Mouse (Mus musculus) ES-Bruce4 (cell line): ENCODE measurements around the gene A930018P22Rik. TPM values are rescaled to one million over a fixed set of nuclear protein-coding genes. Genes with fewer than 3 reads are reported as not detected.

ENCODE experiments used
- H3K27ac ChIP-seq: 2 replicates; pipeline ENCODE4 v1.5.1; 2012; ENCODE audit warnings: low read length, inconsistent platforms; ENCODE audit not compliant: insufficient read depth
- H3K27me3 ChIP-seq: 2 replicates; pipeline ENCODE4 v1.6.1; 2012; ENCODE audit warnings: mild to moderate bottlenecking, low read length, inconsistent platforms; ENCODE audit not compliant: control insufficient read depth, poor library complexity, insufficient read depth, severe bottlenecking
- H3K36me3 ChIP-seq: 2 replicates; pipeline ENCODE4 v1.6.1; 2012; ENCODE audit warnings: inconsistent platforms, mild to moderate bottlenecking, low read length, moderate library complexity; ENCODE audit not compliant: control insufficient read depth, poor library complexity, insufficient read depth, severe bottlenecking
- H3K4me1 ChIP-seq: one replicate; pipeline ENCODE4 v1.8.1; 2011; ENCODE audit warnings: low read length; ENCODE audit not compliant: control insufficient read depth, insufficient read depth
- H3K4me3 ChIP-seq: 2 replicates; pipeline ENCODE4 v1.5.1; 2011; ENCODE audit warnings: low read depth, mild to moderate bottlenecking, low read length
- H3K9ac ChIP-seq: 2 replicates; pipeline ENCODE4 v1.6.1; 2012; ENCODE audit warnings: low read depth, mild to moderate bottlenecking, inconsistent platforms; ENCODE audit not compliant: poor library complexity, severe bottlenecking
- H3K9me3 ChIP-seq: replicated peaks from 2 replicates; pipeline ENCODE4 v1.6.1; 2012; ENCODE audit warnings: mild to moderate bottlenecking, low read length, inconsistent platforms; ENCODE audit not compliant: control insufficient read depth, poor library complexity, insufficient read depth, severe bottlenecking
- CTCF ChIP-seq: IDR thresholded peaks from one replicate; pipeline ENCODE4 v1.8.1; 2011; ENCODE audit warnings: low read depth, low read length
- EP300 ChIP-seq: IDR thresholded peaks from 2 replicates; pipeline ENCODE4 v1.6.1; 2011; ENCODE audit warnings: low read depth, low read length; ENCODE audit not compliant: insufficient read depth
- POLR2A ChIP-seq: IDR thresholded peaks from one replicate; pipeline ENCODE4 v1.8.1; 2011; ENCODE audit warnings: low read length; ENCODE audit not compliant: insufficient read depth
- polyA plus RNA-seq: library from polyadenylated mRNA; stranded (reverse); fragments of >200 nt; gene quantifications from 2 replicates; pipeline ENCODE4 v1.2.4, GENCODE M21; 2011; ENCODE audit warnings: low read depth; ENCODE audit not compliant: missing spikeins, insufficient read depth, insufficient read length

A930018P22Rik gene
- polyA plus RNA-seq, 1 experiment, result not detected

GRCm38 (mm10) chr2:104165631-104166030, 43.1 kb downstream of the A930018P22Rik start:
- Histone ChIP-seq H3K4me3 (no peak overlapping the region), H3K36me3 (no peaks in the 10 kb centered on the region), H3K9me3 (no peaks in the 10 kb centered on the region), H3K27me3 (no peaks in the 10 kb centered on the region; the same call in 1 of the 2 replicates), H3K4me1 (no peaks in the 10 kb centered on the region), H3K27ac (no peak overlapping the region), H3K9ac (no peak overlapping the region)
- no peak for TF ChIP-seq CTCF
- no peak for TF ChIP-seq POLR2A
- no peak for TF ChIP-seq EP300

DNA sequence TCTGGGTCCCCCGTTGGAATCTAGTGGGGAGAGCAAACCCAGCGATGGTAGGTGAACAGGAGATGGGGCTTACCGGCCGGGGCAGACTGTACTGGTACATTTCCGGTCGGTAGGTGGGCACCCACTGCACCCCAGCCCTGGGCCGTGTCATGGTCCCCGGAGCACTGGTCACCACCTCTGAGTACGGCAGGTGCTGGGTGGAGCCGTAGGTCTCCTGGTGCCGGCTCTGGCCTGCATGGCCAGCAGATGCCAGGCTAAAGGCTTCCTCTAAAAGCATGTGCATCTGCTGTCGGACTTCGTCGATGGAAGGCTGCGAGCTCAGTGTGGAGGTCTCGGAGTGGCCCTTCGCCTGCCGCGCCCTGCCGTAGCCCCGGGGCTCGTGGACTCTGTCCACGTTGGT, 45.2 kb downstream of the A930018P22Rik start:
- H3K9me3 ChIP-seq, result no peaks in the 10 kb centered on the region
- no peak overlapping the region for H3K4me3 ChIP-seq
- H3K9ac ChIP-seq, result no peak overlapping the region
- TF ChIP-seq POLR2A, result no peak
- TF ChIP-seq CTCF, result no peak
- no peak for TF ChIP-seq EP300
- no peaks in the 10 kb centered on the region; the same call in 1 of the 2 replicates for H3K27me3 ChIP-seq
- no peaks in the 10 kb centered on the region for H3K36me3 ChIP-seq
- H3K27ac ChIP-seq, result no peak overlapping the region
- no peaks in the 10 kb centered on the region for H3K4me1 ChIP-seq

GRCm38 (mm10) chr2:104168186-104168896, 45.8 kb downstream of the A930018P22Rik start:
- Histone ChIP-seq H3K9me3 (no peaks in the 10 kb centered on the region), H3K4me3 (no peak overlapping the region), H3K4me1 (no peaks in the 10 kb centered on the region), H3K36me3 (no peaks in the 10 kb centered on the region), H3K27me3 (no peaks in the 10 kb centered on the region; the same call in 1 of the 2 replicates), H3K9ac (no peak overlapping the region), H3K27ac (no peak overlapping the region)
- TF ChIP-seq EP300, result no peak
- no peak for TF ChIP-seq CTCF
- TF ChIP-seq POLR2A, result no peak

GRCm38 (mm10) chr2:104172695-104173348, 50.3 kb downstream of the A930018P22Rik start:
- no peaks in the 10 kb centered on the region for H3K27me3 ChIP-seq

GRCm38 (mm10) chr2:104173431-104173830, 50.9 kb downstream of the A930018P22Rik start:
- Histone ChIP-seq H3K4me3 (no peak overlapping the region), H3K9ac (no peak overlapping the region), H3K9me3 (no peaks in the 10 kb centered on the region), H3K27me3 (no peaks in the 10 kb centered on the region), H3K27ac (no peak overlapping the region), H3K36me3 (no peaks in the 10 kb centered on the region), H3K4me1 (no peaks in the 10 kb centered on the region)
- TF ChIP-seq CTCF (peak; percentile 6), POLR2A (no peak)

More at GRCm38 (mm10) chr2:104172695-104173348, 50.3 kb downstream of the A930018P22Rik start:
- Histone ChIP-seq H3K27ac (no peak overlapping the region), H3K4me3 (no peak overlapping the region), H3K36me3 (no peaks in the 10 kb centered on the region), H3K9me3 (no peaks in the 10 kb centered on the region), H3K9ac (no peak overlapping the region), H3K4me1 (no peaks in the 10 kb centered on the region)
- TF ChIP-seq POLR2A, result no peak
- TF ChIP-seq EP300, result no peak
- TF ChIP-seq CTCF, result no peak

Other genes starting within 250 kb of the A930018P22Rik start
- gene Lmo2, start 164.8 kb upstream of the A930018P22Rik start, polyA plus RNA-seq, result 0.78 TPM in 1 of 2 replicates, not detected in the other
- gene Fbxo3, start 95.0 kb upstream of the A930018P22Rik start, polyA plus RNA-seq, result 36.5 and 41.1 TPM in 2 replicates
- gene 4931422A03Rik, start 94.4 kb upstream of the A930018P22Rik start, polyA plus RNA-seq, result not detected in 2 replicates
- not detected in 2 replicates for gene Gm10912, start 56.9 kb upstream of the A930018P22Rik start, polyA plus RNA-seq
- not detected in 2 replicates for gene Gm10799, start 54.2 kb upstream of the A930018P22Rik start, polyA plus RNA-seq
- 11.7 and 12.2 TPM in 2 replicates for gene Cd59b, start 52.9 kb upstream of the A930018P22Rik start, polyA plus RNA-seq
- gene Cd59a, start 27.0 kb upstream of the A930018P22Rik start, polyA plus RNA-seq, result 8.9 and 10.5 TPM in 2 replicates